Mouse (Mus musculus) testis, adult 2 months (tissue): ENCODE data around the gene Pcgf3.

ENCODE experiments used
- CTCF ChIP-seq: fragments of 200-500 bp; IDR thresholded peaks from 2 replicates; pipeline ENCODE4 v1.5.1; 2012; ENCODE audit warnings: low read depth, mild to moderate bottlenecking, inconsistent platforms, low read length, moderate library complexity; ENCODE audit not compliant: control insufficient read depth, insufficient read depth, insufficient replicate concordance
- POLR2A ChIP-seq: fragments of 200-500 bp; IDR thresholded peaks from 2 replicates; pipeline ENCODE4 v1.6.1; 2012; ENCODE audit warnings: low read depth, mild to moderate bottlenecking, inconsistent platforms, low read length, moderate library complexity; ENCODE audit not compliant: control insufficient read depth

DNA sequence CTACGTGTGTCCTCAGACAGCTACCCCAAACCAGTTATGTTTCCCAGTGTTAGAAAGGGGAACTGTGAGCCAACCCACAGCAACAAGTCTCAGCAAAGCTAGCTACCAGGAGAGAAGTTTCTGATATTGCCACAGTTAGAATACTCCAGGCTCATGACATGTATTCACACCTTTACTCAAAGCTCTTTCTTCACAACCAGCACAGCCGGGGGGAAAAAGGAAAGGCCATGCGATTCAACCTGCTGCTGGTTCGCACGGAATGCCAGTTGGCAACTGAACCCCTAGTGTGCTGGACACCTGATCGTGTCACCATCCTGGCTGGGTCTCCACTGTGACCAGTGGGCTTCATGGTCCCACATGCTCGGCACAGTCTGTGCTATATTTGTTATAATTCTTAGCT, 13.2 kb upstream of the Pcgf3 start:
- no peak for TF ChIP-seq CTCF
- TF ChIP-seq POLR2A, result no peak
